Mouse (Mus musculus) lung, postnatal 25 days (tissue): ENCODE results near the gene Zc3h10.
A peak's percentile ranks its signal among the peaks of the same experiment; 100 is the strongest.
"Not testable (repeated sequence)": the region's sequence is repeated elsewhere in the genome, so short reads cannot be mapped to it uniquely, and the experiment has no call there.

ENCODE experiments used
- DNase-seq: peaks from one replicate; pipeline ENCODE4 v3.0.0; 2022; ENCODE audit warnings: low spot score

Zc3h10 gene

GRCm38 (mm10) chr10:128550144-128550823 lies 2.7 kb upstream of the Zc3h10 start:
- DNase-seq, result not testable (repeated sequence)

- DNase-seq, result not testable (repeated sequence)
These were observed 2.1 kb upstream of the Zc3h10 start for GRCm38 (mm10) chr10:128549682-128550057.

- DNase-seq, result peak; percentile 97
These were observed 1.5 kb upstream of the Zc3h10 start, which contains the start of gene Rpl41 for GRCm38 (mm10) chr10:128548947-128549681. Rpl41 (minus strand) TSS chr10:128549305.

- not testable (repeated sequence) for DNase-seq
These were observed 647 bp upstream of the Zc3h10 start for GRCm38 (mm10) chr10:128548051-128548791.

GRCm38 (mm10) chr10:128546787-128547186 lies 787 bp downstream of the Zc3h10 start:
- no peak for DNase-seq

GRCm38 (mm10) chr10:128546361-128546760 lies 1.2 kb downstream of the Zc3h10 start:
- peak; percentile 68 for DNase-seq

- no peak for DNase-seq
These were observed 2.0 kb downstream of the Zc3h10 start for GRCm38 (mm10) chr10:128545570-128545898.

GRCm38 (mm10) chr10:128544674-128545569 lies 2.7 kb downstream of the Zc3h10 start:
- DNase-seq, result no peak

GRCm38 (mm10) chr10:128544151-128544657 lies 3.4 kb downstream of the Zc3h10 start:
- no peak for DNase-seq

GRCm38 (mm10) chr10:128543100-128543499 lies 4.5 kb downstream of the Zc3h10 start:
- DNase-seq, result no peak

- DNase-seq, result no peak
These were observed 9.2 kb downstream of the Zc3h10 start for GRCm38 (mm10) chr10:128538340-128538870.

- DNase-seq, result peak; percentile 96
These were observed 11.2 kb downstream of the Zc3h10 start for GRCm38 (mm10) chr10:128536266-128536940.

- DNase-seq, result peak; percentile 23
These were observed 11.8 kb downstream of the Zc3h10 start for GRCm38 (mm10) chr10:128535624-128536265.

GRCm38 (mm10) chr10:128535206-128535605 lies 12.4 kb downstream of the Zc3h10 start:
- DNase-seq, result no peak

- DNase-seq, result no peak
These were observed 20.9 kb downstream of the Zc3h10 start for GRCm38 (mm10) chr10:128526366-128527356.

GRCm38 (mm10) chr10:128525671-128526308 lies 21.8 kb downstream of the Zc3h10 start, which contains the start of gene Esyt1:
Esyt1 (minus strand) TSS chr10:128525871.
- DNase-seq, result peak; percentile 99

GRCm38 (mm10) chr10:128524732-128525662 lies 22.6 kb downstream of the Zc3h10 start:
- peak; percentile 50 for DNase-seq
